Mouse (Mus musculus) c-Kit-positive CD71-positive TER-119-positive erythroid progenitor cells, embryonic 14.5 days (primary cell): ENCODE measurements around the gene Rtn2.
A peak's percentile ranks its signal among the peaks of the same experiment; 100 is the strongest.

ENCODE experiments used
- DNase-seq: peaks from one replicate; pipeline ENCODE4 v3.0.0-alpha.2; 2013; ENCODE audit warnings: low spot score

The Rtn2 gene

GRCm38 (mm10) chr7:19282385-19282784 lies at the start of gene Rtn2:
Rtn2 (plus strand) TSS chr7:19282624.
- DNase-seq: peak; percentile 94

DNA sequence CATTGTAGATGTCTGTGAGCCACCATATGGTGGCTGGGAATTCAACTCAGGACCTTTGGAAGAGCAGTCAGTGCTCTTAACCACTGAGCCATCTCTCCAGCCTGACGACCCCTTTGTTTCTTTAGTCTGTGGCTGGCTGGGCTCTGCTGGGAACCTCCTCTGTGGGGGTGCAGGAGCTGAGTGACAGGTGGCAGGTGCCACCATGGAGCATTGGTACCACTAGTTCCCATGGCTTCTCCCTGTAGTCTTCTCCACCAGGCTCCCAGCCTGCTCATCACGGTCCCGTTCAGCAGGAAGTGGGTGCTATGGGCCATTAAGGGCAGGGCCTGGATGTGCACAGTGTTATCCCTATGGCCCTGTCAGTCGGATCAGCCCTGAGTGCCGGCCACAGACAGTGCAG lies 47.8 kb upstream of the Rtn2 start:
- no peak for DNase-seq

- DNase-seq: no peak
Observed at GRCm38 (mm10) chr7:19235092-19235671, 47.2 kb upstream of the Rtn2 start.

GRCm38 (mm10) chr7:19236411-19236810 lies 46.0 kb upstream of the Rtn2 start:
- no peak for DNase-seq

DNA sequence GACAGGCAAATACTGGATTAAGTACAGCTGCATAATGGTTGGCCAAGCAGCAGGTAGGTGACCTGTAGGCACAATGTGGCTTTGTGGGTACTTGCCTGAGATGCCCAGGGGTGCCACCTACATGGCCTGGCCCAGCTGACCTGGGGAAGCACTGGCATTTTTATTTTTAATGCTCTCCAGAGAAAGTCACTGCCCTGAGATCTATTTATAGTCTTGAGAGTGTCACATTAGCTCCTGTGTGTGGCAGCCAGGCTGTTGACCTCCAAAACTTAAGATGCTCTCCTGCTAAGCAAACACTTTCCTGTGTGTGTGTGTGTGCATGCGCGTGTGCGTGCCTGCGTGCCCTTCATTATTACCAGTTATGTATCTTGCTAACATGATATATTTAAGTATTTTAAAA lies 44.1 kb upstream of the Rtn2 start:
- no peak for DNase-seq

DNA sequence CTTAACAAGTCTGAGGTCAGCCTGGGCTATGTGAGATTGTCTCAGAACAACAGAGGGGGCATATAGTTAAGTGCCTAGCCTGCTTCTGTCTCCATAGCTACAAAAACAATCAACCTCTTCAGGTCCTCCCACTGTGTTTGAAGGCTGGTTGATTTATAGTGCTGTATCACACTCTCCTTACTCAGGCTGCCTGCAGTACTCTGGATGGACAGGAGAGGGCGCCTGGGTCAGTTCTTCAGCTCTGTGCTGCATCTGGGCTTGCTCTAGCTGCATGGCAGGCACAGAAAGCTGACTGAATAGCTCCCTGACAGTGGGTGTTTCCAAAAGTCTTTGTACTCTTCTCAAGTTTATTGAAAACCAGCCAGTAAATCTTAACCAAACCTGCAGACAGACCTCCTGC lies 43.0 kb upstream of the Rtn2 start:
- peak; percentile 96 for DNase-seq

- DNase-seq: peak; percentile 74
Observed at GRCm38 (mm10) chr7:19239986-19240385, 42.4 kb upstream of the Rtn2 start.

GRCm38 (mm10) chr7:19240905-19241463 lies 41.4 kb upstream of the Rtn2 start:
- no peak for DNase-seq

GRCm38 (mm10) chr7:19242005-19242404 lies 40.4 kb upstream of the Rtn2 start:
- no peak for DNase-seq

DNA sequence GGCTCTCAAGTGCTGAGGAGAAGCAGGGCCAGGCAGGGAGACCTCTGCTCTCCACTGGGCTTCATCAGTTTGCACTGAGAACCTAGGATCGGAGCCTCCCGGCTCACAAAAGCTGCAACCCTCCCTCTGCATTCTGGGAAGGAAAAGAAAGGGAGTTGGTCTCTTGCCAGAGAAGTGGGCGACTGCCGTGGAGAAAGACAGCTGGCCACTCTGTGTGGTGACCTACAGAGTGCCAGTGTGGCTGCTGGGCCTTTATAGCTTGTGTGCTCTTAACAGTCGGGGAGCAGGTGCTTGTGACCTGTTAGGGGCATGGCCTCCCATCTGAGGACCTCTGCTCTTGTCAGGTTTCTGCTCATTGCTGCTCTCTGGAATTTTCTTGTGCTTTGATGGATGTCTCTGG lies 38.6 kb upstream of the Rtn2 start:
- DNase-seq: no peak

GRCm38 (mm10) chr7:19245083-19245482 lies 37.3 kb upstream of the Rtn2 start:
- no peak for DNase-seq

DNA sequence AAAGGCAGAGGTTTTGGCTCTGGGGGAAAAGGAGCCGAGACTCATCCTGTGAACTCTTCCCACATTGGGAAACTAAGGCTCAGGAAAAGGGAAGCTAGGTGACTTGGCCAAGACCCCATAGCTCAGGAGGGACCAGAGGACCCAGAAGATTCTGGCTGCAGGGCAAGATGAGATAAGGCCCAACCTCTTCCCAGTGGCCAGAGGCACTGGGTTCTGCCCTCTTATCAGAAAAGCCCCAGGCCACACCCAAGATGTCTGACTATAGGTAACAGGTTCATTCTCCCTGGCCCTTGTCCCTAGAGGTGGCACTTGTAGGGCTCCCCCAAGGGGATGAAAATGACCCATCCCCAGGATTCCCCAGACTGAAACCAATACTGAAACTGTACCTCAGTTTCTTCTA lies 35.6 kb upstream of the Rtn2 start:
- peak; percentile 61 for DNase-seq

GRCm38 (mm10) chr7:19247511-19247910 lies 34.9 kb upstream of the Rtn2 start:
- no peak for DNase-seq

DNA sequence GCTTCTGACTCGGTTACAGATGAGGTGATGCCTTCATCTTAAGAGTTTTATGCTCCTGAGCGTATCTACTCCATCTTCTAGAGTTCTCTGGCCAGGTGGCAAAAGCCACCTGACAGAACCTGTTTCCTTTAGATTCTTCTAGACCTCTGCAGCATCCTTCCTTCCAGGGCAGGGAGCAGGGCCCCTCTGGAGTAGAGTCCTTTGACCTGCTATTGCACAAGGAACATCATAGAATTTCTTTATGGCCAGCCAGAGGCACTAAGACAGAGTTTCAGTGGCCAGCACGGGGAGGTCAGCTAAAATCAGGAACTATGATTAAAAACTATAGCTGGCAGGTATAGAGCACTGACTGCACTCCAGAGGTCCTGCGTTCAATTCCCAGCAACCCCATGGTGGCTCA lies 30.3 kb upstream of the Rtn2 start:
- DNase-seq: no peak

DNA sequence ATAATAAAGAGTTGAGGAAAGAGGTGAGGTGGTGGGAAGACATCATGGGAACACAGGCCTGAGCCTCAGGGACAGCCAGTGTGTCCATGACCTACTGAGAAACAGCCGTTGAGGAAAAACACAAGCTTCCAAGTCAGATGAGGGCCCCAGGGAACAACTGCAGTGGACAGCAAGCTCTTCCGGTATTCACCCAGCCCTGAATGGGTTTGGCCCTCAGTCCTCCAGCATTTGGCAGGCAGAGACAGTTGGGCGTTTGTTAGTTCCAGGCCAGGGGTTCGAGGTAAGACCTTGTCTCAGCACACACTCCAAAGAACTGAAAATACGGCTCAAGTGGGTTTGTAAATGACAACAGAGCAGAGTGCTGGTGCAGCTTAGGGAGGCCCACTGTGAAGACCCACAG lies 29.0 kb upstream of the Rtn2 start:
- DNase-seq: no peak

- no peak for DNase-seq
Observed at GRCm38 (mm10) chr7:19255395-19255794, 27.0 kb upstream of the Rtn2 start.

DNA sequence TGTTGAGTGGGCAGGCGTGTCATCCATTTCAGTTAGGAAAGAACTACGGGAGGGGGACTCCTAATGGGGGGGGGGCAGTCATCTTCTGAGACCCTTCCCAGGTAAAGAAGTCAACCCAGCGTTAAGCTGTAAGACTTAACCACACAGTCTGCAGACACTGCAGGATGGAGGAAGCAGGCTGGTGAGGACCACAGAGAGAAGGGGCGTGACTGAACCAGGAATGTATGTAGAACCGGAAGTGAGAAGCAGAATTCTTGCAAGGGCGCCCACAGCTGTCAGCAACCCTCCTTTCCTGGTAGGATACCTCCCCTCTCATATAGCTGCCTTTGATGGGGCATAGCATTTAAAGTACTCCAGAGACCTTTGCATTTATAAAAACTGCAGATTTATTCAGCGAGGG lies 25.9 kb upstream of the Rtn2 start:
- DNase-seq: no peak

DNA sequence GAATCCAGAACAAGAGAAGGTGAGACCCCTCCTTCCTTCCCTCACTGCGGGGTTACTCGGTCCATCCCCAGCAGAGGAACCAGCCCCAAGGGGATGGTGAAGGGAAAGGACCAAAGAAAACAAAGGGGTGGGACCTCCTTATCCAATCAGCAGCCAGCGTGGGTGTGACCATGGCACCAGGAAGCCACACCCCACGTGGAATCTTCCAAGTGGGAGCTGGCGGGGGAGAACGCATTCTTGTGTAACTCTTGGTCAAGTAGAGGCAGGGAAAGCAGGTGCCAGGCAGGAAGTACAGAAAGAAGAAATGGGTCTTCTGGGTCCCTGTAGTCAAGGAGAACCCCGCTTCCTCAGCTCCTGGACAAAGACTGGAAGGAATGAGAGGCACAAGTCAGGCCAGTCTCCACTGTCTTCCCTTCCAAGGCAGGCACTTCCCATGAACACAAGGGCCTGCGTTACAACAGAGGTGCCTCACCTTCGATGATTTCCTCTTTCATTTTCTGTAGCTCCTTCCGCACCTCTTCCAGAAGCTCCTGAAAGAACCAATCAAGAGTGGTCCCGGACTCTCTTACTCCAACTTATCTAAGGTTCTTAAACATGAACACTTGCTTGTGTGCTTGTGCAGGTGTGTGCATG lies 24.9 kb upstream of the Rtn2 start:
- DNase-seq: peak; percentile 92

GRCm38 (mm10) chr7:19258336-19258735 lies 24.1 kb upstream of the Rtn2 start:
- DNase-seq: no peak

GRCm38 (mm10) chr7:19265147-19265546 lies 17.3 kb upstream of the Rtn2 start:
- DNase-seq: peak; percentile 66

DNA sequence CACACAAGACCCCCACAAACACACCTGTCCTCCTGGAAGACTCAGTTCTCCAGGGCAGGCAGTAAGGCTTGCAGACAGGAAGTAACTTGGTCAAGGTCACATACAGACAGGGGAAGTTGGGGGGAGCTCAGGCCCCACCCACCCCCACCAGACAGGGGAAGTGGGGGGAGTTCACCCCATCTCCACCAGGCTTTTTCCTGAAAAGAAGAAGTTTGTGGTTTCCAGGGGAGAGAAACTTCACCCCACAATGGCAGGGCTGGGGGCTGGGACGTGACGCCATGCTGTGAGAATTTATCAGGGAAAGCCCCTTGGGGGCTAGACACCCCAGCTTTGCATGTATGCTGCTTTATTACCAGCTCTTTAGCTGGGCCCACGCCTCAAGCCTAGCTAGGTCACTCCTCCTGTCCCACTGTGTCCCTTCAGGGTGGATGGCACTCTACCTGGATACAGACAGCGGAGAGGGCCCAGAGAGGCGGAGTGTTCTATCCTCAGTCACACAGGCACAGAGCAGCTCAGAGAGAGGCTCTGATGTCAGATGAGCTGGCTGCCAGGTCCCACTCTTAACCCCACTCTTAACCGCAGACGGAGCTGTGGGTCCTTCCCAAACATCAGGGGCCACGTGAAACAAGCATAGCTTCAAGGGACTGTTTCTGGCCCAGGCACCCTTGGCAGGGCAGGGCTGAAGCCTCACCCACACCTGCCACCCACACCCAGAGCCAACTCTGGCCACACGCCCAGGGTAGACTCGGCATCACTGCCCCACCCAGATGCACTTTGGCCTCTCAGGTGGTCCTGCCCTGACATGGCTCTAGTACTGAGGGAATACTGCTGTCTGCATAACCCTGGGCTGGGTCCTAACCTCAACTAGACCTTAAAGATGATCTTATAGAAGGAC lies 16.2 kb upstream of the Rtn2 start:
- DNase-seq: no peak

- DNase-seq: no peak
Observed at GRCm38 (mm10) chr7:19267051-19267450, 15.4 kb upstream of the Rtn2 start.
